ENCODE assay signal across 18 mouse cellular contexts in the genomic region with DNA sequence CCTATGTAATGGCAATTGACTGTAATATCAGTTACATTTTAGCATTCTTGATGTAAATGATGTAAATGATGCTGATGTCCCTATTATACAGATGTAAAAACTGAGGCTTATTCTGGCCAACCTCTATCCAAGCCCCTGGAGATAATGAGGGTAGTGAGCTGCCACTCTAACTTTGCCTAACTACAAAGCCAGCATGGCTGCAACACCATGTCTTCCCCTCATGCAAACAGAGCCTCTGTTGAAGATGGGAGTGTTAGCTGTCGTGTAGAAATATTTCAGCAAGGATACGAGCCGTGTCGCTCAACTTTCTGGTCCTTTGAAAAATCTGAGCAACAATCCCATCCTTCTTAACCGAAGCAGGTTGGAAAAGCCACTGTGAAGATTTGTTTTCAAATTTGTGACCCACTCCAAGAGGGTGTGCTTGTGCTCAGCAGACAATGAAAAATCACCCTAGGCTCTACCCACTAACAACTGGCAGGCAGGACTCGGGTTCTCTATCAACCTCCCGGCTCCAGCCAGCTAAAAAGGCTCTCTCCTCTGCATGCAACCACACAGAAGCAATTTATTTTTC.
"Had no signal": no experiment of that assay in that cellular context is flagged by ENCODE, and none has a peak within 500 bp of the region (broad histone marks: within the 10 kb centered on the region; RNA-seq: fewer than 3 reads in every experiment).

No protein-coding gene starts in this region.

- H3K4me3 ChIP-seq: gastrocnemius, adult 2 months; heart, adult 2 months; heart, embryonic 13.5 days; heart, embryonic 15.5 days; hindbrain, embryonic 10.5 days; hindbrain, embryonic 12.5 days; layer of hippocampus, adult 2 months; left cerebral cortex, adult 2 months; limb, embryonic 10.5 days; limb, embryonic 12.5 days; liver, embryonic 13.5 days; liver, embryonic 15.5 days had no signal

- ATAC-seq: forebrain, embryonic 16.5 days; hindbrain, embryonic 16.5 days; intestine, embryonic 16.5 days had no signal

- H3K9ac ChIP-seq: heart, embryonic 13.5 days; heart, embryonic 15.5 days; hindbrain, embryonic 12.5 days; hindbrain, embryonic 14.5 days; limb, embryonic 12.5 days; liver, embryonic 13.5 days; liver, embryonic 15.5 days had no signal

- H3K36me3 ChIP-seq: heart, embryonic 13.5 days; heart, embryonic 15.5 days; hindbrain, embryonic 10.5 days; hindbrain, embryonic 12.5 days; limb, embryonic 10.5 days; limb, embryonic 12.5 days; liver, embryonic 13.5 days; liver, embryonic 15.5 days had no signal

- H3K27ac ChIP-seq: gastrocnemius, adult 2 months; heart, adult 2 months; heart, embryonic 13.5 days; heart, embryonic 15.5 days; hindbrain, embryonic 10.5 days; hindbrain, embryonic 12.5 days; hindbrain, embryonic 14.5 days; layer of hippocampus, adult 2 months; left cerebral cortex, adult 2 months; limb, embryonic 10.5 days; limb, embryonic 12.5 days; liver, embryonic 13.5 days; liver, embryonic 15.5 days had no signal

- H3K4me1 ChIP-seq: heart, embryonic 13.5 days; heart, embryonic 15.5 days; hindbrain, embryonic 10.5 days; hindbrain, embryonic 12.5 days; limb, embryonic 10.5 days; limb, embryonic 12.5 days; liver, embryonic 13.5 days; liver, embryonic 15.5 days had no signal

- H3K27me3 ChIP-seq: heart, embryonic 13.5 days; heart, embryonic 15.5 days; hindbrain, embryonic 12.5 days; liver, embryonic 13.5 days; liver, embryonic 15.5 days had no signal

- H3K9me3 ChIP-seq: heart, embryonic 13.5 days; heart, embryonic 15.5 days; hindbrain, embryonic 10.5 days; hindbrain, embryonic 12.5 days; limb, embryonic 10.5 days; limb, embryonic 12.5 days; liver, embryonic 13.5 days; liver, embryonic 15.5 days had no signal

- H3K4me2 ChIP-seq: heart, embryonic 11.5 days; heart, embryonic 13.5 days; heart, embryonic 15.5 days; hindbrain, embryonic 12.5 days; hindbrain, embryonic 14.5 days; limb, embryonic 12.5 days; liver, embryonic 11.5 days; liver, embryonic 13.5 days; liver, embryonic 15.5 days had no signal
